Mouse (Mus musculus): ENCODE data around the gene Zdhhc4.

Zdhhc4 gene

DNA sequence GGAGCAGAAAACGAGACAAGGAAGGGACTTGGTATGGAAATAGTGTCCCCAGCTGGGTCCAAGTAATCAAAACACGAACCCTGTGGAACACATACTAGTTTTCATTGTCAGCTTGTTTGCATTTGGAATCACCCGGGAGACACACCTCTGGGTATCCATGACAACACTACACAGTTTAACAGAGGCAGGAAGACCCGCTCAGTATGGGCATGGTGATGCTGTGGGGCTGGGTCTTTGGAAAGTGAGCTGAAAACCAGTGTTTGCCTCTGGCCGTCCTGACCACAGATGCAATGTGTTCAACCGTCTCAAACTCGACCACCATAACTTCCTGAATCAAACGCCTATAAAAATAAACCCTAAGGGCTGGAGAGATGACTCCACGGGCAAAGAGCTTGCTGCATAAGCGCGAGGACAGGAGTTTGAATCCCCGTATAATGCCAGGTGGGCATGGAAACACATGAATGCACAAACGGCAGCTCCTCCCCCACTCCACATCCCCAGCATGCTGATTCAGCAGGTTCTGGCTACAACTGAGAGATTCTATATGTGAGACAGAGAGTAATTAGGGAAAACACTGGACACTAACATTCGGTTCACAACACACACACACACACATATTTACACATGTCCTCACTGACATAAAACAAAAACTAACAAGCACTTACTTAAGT, 5.5 kb upstream of the Zdhhc4 start:
- in situ Hi-C loops (cut with MboI; ENCODE audit: low sequenced_read_pairs) = no loop called here

DNA sequence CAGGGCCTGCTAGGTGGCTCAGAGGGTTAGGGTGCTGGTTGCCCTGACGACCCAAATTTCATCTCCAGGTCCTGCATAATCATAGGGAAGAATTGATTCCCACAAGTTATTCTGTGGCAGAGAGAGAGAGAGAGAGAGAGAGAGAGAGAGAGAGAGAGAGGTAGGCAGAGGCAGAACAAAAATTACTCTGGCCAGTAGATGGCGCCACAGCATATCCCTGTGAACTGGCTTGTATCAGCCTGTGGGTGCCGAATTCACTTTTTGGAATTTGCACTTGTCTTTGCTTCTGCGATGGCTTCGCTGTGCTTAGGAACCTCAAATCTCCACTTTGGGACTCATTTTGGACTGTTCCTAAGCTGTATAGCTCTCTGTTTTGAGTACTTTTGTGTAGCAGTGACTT, 4.8 kb upstream of the Zdhhc4 start:
- in situ Hi-C loops (cut with MboI; ENCODE audit: low sequenced_read_pairs) = no loop called here

DNA sequence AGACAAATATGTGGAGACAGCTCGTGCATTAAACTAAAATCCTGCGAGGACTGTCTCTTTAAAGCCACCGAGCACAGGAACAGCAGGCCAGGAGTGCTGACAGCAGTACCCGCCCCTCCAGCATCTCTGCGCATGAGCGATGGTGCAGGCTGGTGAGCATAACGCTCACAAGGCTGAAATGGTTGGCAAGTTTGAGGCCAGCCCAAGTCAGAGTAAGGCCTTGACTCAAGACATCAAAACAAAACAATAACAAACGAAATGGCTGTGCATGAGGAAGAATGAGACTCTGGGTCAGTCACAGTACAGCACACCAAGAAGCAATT, 11.8 kb downstream of the Zdhhc4 start:
- in situ Hi-C loops (cut with MboI; ENCODE audit: low sequenced_read_pairs) = no loop called here

DNA sequence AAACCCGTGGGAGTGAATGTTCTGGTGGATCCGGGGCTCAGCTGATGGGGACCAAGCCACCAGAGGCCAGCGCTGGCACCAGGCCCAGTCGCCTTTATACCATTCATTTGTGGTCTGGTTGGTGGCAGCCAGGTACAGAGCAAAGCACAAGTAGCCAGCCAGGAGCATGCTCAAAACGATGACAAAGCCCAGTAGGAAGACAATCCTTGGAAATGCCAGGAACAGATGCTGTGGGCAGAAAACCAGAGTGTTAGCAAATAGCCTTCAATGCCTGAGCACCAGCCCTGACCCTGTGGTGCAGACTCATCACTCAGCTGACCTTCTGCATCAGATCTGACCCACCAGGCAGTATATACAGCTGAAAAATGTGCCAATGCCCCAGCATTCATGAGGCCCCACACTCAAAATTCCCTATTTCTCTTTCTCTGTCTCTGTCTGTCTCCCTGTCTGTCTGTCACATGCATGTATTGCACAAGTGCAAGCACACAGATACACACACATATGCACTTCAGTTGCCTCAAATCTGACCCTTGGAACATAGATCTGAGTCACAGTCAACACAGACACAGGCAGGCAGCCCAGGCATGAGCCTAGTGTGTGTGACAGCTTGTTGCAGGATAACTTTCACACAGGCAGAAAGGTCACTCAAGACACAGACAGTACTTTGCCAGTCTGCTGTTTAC, 12.3 kb downstream of the Zdhhc4 start:
- in situ Hi-C loops (cut with MboI; ENCODE audit: low sequenced_read_pairs) = no loop called here

DNA sequence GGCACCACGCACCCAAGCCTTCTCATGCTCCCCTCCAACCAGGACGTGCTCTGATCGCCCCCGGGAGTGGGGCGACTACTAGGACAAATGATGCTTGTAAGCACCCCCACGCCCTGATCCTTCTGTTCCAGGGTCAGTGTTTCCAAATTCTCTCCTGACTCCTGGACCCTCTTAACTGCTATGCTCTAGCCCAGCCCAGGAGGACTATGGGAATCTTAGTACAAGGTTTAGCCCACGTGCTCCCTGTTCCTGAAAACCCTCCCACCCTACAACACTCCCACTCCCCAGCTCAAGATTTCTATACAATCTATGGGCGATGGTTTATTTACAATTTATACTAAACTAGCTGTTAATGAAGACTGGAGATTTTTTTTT, 13.6 kb downstream of the Zdhhc4 start:
- in situ Hi-C loops (cut with MboI; ENCODE audit: low sequenced_read_pairs) = no loop called here

DNA sequence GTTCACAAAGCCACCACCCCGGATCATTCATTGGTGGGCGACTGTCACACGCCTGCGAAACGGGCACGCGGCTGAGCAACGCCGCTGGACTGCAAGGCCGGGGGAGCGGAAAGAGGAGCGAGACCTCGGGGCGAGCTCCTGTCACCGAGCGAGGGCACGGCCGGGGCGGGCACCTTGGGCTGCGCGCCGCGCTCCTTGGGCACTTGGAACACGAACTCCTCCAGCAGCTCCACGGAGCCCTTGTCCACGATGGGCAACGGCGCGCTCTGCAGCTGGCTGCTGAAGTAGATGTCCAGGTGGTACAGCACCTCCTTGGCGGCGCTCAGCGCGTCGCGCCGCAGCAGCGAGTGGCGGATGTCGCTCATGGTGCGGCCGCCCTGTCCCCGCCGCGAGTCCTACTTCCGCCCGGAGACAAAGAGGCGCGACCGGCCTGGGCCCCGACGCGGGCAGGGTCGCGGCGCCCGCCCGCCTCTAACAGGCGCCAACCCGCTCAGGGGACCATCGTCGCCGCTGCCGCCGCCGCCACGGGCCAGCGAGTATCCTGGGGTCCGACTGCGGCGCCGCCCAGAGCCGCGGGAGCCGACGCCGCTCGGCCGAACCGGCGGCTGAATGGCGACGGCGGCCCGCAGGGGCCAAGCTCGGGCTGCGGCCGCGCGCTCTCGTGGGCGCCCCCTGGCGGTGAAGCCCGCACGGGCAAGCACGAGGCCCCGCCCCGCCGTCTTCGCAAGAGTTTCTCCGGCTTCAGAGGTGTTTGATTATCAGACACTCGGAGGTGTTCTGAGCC, 14.1 kb downstream of the Zdhhc4 start, which contains the start of gene E130309D02Rik:
E130309D02Rik (minus strand) TSS at position 631 of the 784 bp plus-strand sequence.
- in situ Hi-C loops (cut with MboI; ENCODE audit: low sequenced_read_pairs) = no loop called here

DNA sequence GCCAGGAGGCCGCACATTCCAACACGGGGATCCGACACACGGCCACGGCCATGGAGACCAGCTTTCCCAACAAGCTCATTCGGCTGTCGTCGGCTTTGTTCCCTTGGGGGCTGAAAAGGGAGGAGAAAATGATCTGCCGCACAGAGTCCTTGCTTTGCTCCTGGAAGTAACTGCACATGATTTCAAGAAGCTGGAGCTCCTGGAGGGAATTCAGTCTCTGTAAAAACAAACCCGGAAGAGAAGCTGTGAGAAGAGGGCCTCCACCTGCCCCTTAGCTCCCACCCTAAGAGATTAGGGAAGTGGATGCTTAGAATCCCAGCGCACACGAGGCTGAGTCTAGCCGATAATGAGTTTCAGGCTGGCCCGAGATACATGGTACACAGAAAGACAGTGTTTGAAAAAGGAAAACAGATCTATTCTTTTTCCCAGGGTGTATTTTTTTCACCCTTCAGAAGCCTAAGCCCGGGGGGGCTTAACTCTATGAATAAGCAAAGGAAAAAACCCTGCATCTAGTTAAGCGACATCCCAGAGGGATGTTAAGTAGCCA, 14.8 kb downstream of the Zdhhc4 start:
- in situ Hi-C loops (cut with MboI; ENCODE audit: low sequenced_read_pairs) = no loop called here

DNA sequence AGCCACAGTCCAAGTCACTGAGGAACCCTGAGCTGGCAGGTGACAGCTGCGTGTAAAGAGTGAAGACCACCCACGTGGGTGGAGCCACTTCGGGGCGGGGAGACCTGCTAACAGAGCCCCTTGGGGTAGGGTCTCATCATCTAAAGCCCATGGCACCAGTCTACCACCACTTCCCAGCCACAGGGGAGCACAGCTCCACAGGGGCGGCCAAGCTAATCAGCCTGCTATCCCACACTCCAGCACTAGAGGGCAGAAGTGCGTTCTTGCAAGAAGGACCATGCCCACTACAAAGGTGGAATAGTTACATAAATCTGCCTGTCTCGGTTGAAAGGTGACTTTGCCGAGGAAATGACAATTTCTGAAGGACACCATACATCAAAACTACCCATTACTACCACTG, 17.2 kb downstream of the Zdhhc4 start:
- in situ Hi-C loops (cut with MboI; ENCODE audit: low sequenced_read_pairs) = no loop called here

DNA sequence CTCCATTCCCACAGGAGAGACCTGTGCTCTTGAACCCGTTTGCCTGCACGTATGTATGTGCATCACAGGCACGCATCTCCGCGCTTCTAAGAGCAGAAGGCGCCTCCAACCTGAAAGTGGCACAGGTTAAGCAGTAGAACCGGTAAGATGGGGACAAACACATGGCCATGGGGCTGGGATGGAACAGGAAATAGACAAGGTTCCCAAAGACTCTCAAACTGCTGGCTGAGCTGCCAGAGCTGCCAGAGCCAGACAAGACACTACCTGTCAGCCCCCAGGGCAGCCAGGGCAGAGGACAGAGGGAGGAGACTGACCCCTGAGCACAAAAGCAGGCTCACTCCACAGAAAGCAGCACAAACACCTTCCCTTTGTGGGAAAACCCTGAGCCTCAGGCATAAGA, 19.1 kb downstream of the Zdhhc4 start:
- in situ Hi-C loops (cut with MboI; ENCODE audit: low sequenced_read_pairs) = no loop called here

DNA sequence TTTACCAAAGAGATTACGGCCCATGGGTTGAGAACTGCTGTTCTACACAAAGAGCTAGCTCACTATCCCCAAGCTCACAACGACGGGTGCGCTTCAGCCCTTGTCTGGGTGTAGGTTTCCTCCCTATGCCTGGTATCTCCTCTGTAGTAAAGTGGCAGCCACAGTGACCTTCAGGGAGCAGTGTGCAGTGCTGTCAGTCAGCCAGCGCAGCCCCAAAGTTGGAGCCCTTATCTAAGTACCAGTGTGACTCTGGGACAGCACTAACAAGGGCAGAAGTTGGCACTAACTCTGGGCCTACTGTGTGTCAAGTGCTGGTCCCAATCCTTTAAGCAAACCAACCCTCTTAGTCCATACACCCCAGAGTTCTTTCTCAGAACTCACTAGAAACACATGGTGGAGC, 20.2 kb downstream of the Zdhhc4 start:
- in situ Hi-C loops (cut with MboI; ENCODE audit: low sequenced_read_pairs) = no loop called here

DNA sequence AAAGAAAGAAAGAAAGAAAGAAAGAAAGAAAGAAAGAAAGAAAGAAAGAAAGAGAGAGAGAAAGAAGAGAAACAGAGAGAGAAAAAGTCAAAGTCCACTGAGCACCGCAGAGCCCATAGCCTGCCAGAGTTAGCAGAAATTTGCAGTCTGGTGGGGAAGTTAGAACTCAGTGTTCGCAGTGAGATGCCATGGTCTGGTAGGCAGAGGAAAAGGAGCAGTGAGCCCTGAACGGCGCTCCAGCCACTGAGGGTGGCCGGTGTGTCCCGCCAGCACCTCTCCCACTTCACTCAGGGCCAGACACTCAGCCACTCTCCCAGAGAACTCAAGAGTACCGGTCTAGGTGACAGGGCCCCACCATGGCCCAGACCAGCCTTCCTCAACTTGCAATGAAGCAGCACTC, 24.8 kb downstream of the Zdhhc4 start:
- in situ Hi-C loops (cut with MboI; ENCODE audit: low sequenced_read_pairs) = no loop called here

DNA sequence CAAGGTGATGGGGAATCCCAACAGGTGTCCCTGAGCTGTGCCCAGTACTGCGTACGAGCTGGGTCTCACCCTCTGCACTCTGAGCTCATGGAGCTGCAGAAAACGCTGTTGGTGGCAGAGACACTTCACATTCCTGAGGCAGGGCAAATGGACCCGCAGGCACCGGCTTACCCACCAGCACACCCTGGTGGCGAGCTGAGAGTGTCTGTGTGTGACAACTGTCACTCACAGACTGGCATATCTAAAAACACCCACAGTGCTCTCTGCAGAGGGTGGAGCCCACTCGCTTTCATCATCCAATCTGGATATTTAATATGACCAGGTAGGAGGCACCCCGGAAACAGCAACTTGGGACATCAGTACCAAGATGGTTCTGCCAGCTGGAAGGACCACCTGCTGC, 27.8 kb downstream of the Zdhhc4 start:
- in situ Hi-C loops (cut with MboI; ENCODE audit: low sequenced_read_pairs) = no loop called here

DNA sequence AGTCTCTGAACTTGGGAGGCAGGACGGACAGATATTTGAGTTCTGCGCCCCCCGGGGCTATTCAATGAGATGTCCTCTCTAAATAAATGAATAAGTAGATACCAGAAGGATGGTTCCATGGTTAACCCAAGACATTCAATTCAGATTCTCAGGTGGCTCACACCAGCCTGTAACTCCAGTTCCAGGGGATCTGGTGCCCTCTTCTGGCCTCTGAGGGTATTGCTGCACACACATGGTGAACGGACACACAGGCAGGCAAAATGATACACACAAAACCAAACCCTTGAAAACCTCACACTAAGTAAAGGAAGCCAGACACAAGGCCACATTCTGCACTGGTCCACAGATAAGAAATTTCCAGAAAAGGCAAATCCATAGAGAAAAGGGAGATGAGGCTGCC, 29.4 kb downstream of the Zdhhc4 start:
- in situ Hi-C loops (cut with MboI; ENCODE audit: low sequenced_read_pairs) = no loop called here

DNA sequence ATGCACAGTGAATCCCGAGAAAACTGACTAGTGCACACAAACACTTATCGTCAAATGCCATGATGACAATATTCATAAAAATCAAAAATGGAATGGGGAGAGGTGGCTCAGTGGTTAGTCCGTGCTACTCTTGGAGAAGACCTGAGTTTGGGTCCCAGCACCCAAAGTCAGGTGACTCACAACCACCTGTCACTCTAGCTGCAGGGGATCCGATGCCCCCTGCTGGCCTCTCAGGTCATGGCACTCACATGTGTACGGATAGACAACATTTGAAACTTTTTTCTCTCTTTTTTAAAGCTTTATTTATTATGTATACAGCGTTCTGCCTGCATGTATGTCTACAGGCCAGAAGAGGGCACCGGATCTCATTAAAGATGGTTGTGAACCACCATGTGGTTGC, 30.7 kb downstream of the Zdhhc4 start:
- in situ Hi-C loops (cut with MboI; ENCODE audit: low sequenced_read_pairs) = no loop called here

DNA sequence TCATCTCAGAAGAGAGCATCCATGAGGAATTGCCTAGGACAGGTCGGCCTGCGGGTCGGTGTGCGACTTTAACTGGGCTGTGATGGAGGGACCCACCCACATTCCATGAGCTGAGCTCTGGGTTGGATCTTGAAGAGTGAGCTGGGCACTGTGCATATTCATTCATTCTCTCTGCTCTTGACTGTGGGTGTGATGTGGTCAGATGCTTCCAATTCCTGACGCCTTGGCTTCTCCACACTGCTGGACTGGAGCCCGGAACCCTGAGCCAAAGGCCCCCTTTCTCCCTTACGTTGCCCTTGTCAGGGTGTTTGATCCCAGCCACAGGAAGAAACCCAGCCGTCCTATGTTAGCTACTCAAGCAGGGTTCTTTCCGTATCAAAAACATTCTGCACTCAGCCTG, 31.1 kb downstream of the Zdhhc4 start:
- in situ Hi-C loops (cut with MboI; ENCODE audit: low sequenced_read_pairs) = no loop called here

DNA sequence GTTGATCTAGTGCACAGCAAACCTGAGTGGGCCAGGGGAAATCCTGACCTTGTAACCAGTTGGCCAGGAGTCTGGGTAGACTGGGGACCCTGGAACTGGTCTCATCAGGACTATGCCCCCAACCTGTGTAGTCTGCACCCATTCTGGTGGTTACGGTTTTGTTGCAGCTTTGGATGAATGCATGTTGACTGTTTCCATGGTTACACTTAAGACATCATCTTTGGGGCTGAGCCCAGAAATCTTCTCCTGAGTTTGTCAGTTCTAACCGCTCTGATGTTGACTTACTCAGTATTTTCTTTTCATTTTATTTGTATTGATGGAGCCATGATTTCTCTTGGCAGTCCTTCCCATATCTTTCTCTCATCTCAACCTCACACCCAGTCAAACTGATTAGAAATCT, 33.7 kb downstream of the Zdhhc4 start:
- in situ Hi-C loops (cut with MboI; ENCODE audit: low sequenced_read_pairs) = no loop called here

DNA sequence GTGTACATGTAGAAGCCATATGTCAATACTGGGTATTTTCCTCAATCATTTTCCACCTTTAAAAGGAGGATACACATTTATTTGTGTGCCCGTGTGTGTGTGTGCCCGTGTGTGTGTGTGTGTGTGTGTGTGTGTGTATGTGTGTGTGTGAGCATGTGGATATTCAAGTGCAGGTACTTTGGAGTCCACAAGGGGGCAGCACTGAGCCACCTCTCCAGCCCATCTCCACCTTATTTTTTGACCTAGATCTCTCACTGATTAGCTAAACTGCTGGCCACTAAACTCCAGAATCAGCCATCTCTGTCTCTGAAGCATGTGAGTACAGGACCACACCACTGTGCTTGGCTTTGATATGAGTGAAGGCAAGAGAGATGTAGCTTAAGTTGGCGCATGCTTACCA, 34.2 kb downstream of the Zdhhc4 start:
- in situ Hi-C loops (cut with MboI; ENCODE audit: low sequenced_read_pairs) = no loop called here

DNA sequence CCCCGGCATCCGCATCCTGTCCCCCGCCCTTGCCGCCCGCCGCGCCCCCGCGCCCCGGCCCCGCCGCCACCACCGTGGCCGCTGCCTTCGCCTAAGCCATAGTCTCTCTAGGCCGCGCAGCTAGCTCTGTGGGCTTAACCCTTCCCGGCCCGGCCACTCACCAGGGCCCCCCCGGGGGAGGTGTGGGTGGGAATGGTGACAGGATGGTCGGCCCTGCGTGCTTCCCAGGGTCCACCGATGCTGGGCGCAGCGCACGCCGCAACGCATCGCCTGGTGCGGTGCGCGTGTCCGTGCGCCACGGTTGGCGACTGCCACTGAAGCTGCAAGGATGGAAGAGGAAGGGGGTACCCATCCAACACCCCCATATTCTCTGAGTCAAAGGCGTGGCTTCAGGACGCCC, 35.7 kb downstream of the Zdhhc4 start, which contains the start of gene Zfp853:
Zfp853 (minus strand) TSS at position 220 of the 400 bp plus-strand sequence.
- in situ Hi-C loops (cut with MboI; ENCODE audit: low sequenced_read_pairs) = no loop called here

DNA sequence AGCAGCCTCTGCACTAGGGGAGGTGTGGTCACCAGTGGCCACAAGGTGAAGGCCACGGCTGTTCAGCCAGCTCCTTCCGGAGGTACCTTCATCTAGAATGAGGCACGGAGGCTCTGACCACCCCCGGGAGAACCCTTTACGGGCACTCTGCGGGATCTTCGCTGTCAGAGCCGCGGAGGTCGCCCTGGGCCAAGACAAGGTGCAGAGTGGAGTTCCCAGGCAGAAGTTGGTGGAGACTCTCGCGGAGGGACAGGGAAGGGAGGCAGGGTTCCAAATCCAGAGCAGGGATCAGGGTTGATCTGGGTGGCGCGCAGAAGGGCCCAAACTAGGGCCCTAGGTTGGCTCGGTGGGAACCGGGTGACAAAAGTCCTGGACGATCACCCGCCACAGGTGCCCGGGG, 36.2 kb downstream of the Zdhhc4 start:
- in situ Hi-C loops (cut with MboI; ENCODE audit: low sequenced_read_pairs) = no loop called here

DNA sequence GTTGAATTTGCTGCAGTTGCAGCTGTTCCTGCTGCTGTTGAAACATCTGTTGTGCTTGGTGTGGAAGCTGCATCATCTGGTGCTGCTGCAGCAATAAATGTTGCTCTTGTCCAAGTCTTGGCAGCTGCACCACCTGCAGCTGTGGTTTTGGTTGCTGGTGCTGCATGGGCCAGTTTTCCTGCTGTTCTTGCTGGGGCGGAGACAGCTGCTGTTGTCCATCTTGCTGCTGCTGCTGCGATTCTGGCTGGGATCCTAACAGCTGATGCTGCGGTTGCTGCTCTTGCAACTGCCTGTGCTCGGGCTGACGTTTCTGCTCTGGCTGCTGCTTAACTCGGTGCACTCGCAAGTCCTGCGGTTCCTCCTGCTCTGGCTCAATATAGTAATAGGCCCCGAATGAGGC, 39.8 kb downstream of the Zdhhc4 start:
- in situ Hi-C loops (cut with MboI; ENCODE audit: low sequenced_read_pairs) = no loop called here

DNA sequence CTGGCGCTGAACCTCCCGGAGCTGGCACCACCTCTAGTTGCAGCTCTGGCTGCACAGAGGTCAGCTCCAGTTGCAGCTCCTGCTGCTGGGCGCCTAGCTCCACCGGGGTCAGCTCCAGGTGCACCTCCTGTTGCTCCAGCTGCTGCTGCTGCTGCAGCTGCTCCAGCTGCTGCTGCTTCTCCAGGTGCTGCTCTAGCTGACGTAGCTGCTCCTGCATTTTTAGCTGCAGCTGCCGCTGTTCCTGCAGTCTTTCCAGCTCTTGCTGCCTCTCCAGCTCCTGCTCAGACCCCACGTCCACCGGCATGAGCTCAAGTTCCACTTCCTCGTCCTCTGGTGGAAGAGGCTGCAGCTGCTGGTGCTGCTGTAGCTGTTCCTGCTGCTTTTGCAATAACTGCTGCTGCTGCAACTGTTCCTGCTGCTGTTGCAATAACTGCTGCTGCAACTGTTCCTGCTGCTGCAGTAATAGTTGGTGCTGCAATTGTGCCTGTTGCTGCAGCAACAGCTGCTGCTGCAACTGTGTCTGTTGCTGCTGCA, 40.6 kb downstream of the Zdhhc4 start:
- in situ Hi-C loops (cut with MboI; ENCODE audit: low sequenced_read_pairs) = no loop called here
